Mouse (Mus musculus): ENCODE results near the gene Robo3. TPM values are rescaled to one million over a fixed set of nuclear protein-coding genes. Genes with fewer than 3 reads are reported as not detected.

The Robo3 gene
- polyA plus RNA-seq, 1 experiment from 2014 or later, result 19.6 TPM

DNA sequence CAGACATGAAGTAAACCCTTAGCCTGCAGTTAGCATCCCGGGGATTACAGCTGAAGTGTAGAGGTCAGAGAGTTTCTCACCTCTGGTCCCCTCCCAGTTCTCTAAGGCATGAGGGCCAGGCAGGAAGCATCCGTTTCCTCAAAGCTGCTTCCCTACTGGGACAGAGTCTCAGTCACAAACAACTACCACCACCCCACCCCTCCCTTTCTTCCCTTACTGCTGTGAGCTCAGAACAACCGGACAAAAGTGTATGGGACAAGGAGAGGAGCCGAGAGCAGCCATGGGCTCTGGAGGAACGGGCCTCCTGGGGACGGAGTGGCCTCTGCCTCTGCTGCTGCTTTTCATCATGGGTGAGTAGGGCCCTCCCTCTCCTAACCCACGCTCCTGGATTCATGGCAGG, 31.2 kb downstream of the Robo3 start, which contains the start of gene Robo4:
Robo4 (plus strand) TSS at position 96 of the 400 bp plus-strand sequence.
- WGBS, result 20% methylated on average over 7 of the region's 7 CpGs
- no peaks in the 10 kb centered on the region for H3K9me3 ChIP-seq (ENCODE audit: control insufficient read depth, low read length)
- no peak for ATAC-seq (replicated peaks; ENCODE audit: low FRiP score)
- H3K9ac ChIP-seq (ENCODE audit: low read length), result no peak within 1 kb of the TSS
- no peaks in the 10 kb centered on the region for H3K4me1 ChIP-seq (replicated peaks; ENCODE audit: control insufficient read depth, insufficient read depth, low read length)
- no peaks in the 10 kb centered on the region for H3K27me3 ChIP-seq (ENCODE audit: control insufficient read depth, insufficient read depth, low read length)
- no peak for DNase-seq (ENCODE audit: low spot score)
- H3K27ac ChIP-seq (ENCODE audit: low read depth, low read length), result no peak within 1 kb of the TSS
- no peaks in the 10 kb centered on the region for H3K36me3 ChIP-seq (ENCODE audit: control insufficient read depth, insufficient read depth, low read length)
- no peak within 1 kb of the TSS for H3K4me3 ChIP-seq (ENCODE audit: low read depth, low read length)
- H3K4me2 ChIP-seq (ENCODE audit: low read depth, low read length, severe bottlenecking), result no peak within 1 kb of the TSS

DNA sequence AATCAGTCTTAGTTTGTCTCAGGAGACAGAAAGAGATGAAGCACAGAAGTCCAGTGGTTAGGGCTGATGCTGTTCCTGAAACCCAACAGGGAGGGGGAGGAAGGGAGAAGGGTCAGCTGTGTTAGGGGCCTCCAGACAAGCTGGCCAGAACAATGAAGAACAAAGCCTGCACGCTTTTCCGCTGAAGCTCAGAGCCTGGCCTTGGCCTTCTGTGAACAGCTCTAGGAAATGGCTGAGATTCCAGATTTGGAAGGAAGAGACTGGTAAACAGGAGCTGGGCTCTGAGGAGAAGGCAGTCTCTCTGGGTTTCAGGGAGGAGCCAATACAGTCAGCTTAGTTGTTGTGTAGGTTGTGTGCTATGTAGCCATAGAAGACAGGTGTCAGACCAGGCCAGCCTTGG, 32.5 kb downstream of the Robo3 start:
- Histone ChIP-seq H3K4me1 (replicated peaks; ENCODE audit: control insufficient read depth, insufficient read depth, low read length) (no peaks in the 10 kb centered on the region), H3K27me3 (ENCODE audit: control insufficient read depth, insufficient read depth, low read length) (no peaks in the 10 kb centered on the region), H3K27ac (ENCODE audit: low read depth, low read length) (no peak overlapping the region), H3K4me2 (ENCODE audit: low read depth, low read length, severe bottlenecking) (no peak overlapping the region), H3K9ac (ENCODE audit: low read length) (no peak overlapping the region), H3K9me3 (ENCODE audit: control insufficient read depth, low read length) (no peaks in the 10 kb centered on the region), H3K4me3 (ENCODE audit: low read depth, low read length) (no peak overlapping the region), H3K36me3 (ENCODE audit: control insufficient read depth, insufficient read depth, low read length) (no peaks in the 10 kb centered on the region)
- no peak for ATAC-seq (replicated peaks; ENCODE audit: low FRiP score)
- DNase-seq (ENCODE audit: low spot score), result no peak
- WGBS, result 80% methylated on average over 2 of the region's 2 CpGs

DNA sequence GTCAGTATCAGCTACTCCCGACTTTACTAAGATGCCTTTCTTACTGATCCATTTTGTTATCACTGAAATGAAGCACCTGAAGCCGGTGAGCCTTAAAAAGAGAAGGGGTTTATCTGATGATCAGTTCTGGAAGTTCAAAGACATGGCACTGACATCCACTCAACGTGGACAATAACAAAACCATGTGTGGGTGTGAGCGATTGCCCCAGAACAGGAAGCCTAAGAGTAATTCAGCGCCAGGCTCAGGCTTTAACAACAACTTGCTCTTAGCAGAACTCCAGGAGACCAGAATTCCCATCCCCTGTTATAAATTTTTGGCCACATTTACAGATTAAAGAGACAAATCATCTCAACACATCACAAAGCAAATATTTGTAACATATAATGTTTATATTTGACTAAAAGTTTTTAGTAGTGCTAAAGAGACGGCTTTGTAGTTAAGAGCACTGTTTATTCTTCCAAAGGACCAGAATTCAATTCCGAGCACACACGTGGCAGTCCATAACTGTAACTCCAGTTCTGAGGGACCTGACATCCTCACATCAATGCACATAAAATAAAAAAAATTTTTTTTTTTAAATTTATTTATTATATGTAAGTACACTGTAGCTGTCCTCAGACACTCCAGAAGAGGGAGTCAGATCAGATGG, 39.4 kb downstream of the Robo3 start:
- no peak for DNase-seq (ENCODE audit: low spot score)
- H3K4me1 ChIP-seq (replicated peaks; ENCODE audit: control insufficient read depth, insufficient read depth, low read length), result no peaks in the 10 kb centered on the region
- no peaks in the 10 kb centered on the region for H3K27me3 ChIP-seq (ENCODE audit: control insufficient read depth, insufficient read depth, low read length)
- no peaks in the 10 kb centered on the region for H3K36me3 ChIP-seq (ENCODE audit: control insufficient read depth, insufficient read depth, low read length)
- H3K9ac ChIP-seq (ENCODE audit: low read length), result no peak overlapping the region
- no peak for ATAC-seq (replicated peaks; ENCODE audit: low FRiP score)
- WGBS, result 78% methylated on average over 8 of the region's 8 CpGs
- no peak overlapping the region for H3K4me3 ChIP-seq (ENCODE audit: low read depth, low read length)
- no peak overlapping the region for H3K27ac ChIP-seq (ENCODE audit: low read depth, low read length)
- no peak overlapping the region for H3K4me2 ChIP-seq (ENCODE audit: low read depth, low read length, severe bottlenecking)
- no peaks in the 10 kb centered on the region for H3K9me3 ChIP-seq (ENCODE audit: control insufficient read depth, low read length)

DNA sequence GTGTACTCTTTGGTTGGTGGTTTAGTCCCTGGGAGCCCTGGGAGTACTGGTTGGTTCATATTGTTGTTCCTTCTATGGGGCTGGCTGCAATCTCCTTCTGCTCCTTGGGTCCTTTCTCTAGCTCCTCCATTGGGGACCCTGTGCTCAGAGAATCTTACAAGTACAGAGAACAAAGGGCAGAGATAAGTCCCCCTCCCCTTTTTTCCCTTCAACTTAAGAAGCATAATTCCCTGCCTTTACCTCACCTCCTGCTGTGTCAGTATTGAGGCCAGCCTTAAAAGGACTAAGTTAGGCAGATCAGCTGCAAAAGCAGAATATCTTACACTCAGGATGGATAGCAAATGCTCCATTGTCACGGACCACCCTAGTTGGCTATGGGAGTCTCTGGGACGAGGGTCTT, 41.0 kb downstream of the Robo3 start:
- no peak overlapping the region for H3K4me3 ChIP-seq (ENCODE audit: low read depth, low read length)
- no peaks in the 10 kb centered on the region for H3K9me3 ChIP-seq (ENCODE audit: control insufficient read depth, low read length)
- H3K4me1 ChIP-seq (replicated peaks; ENCODE audit: control insufficient read depth, insufficient read depth, low read length), result no peaks in the 10 kb centered on the region
- no peaks in the 10 kb centered on the region for H3K36me3 ChIP-seq (ENCODE audit: control insufficient read depth, insufficient read depth, low read length)
- no peak overlapping the region for H3K4me2 ChIP-seq (ENCODE audit: low read depth, low read length, severe bottlenecking)
- DNase-seq (ENCODE audit: low spot score) (no peak), ATAC-seq (replicated peaks; ENCODE audit: low FRiP score) (no peak)
- H3K27ac ChIP-seq (ENCODE audit: low read depth, low read length), result no peak overlapping the region
- no peak overlapping the region for H3K9ac ChIP-seq (ENCODE audit: low read length)
- 59% methylated on average over 2 of the region's 2 CpGs for WGBS
- no peaks in the 10 kb centered on the region for H3K27me3 ChIP-seq (ENCODE audit: control insufficient read depth, insufficient read depth, low read length)

DNA sequence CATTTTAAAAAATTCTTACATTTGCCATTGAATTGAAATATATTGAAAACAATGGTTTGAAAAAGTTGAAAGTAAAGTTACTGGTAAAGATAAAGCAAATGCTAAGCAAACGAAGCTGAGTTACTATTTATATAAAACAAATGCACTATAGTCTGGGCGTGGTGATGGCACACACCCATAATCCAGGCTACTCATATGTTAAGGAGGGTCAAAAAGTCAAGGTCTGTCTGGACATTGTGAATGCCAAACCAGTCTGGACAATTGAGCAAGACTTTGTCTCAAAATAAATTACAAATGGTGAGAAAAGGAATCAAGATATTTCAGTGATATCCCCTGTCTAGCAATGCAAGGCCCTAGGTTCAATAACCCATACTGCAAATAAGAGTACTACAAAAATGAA, 42.2 kb downstream of the Robo3 start:
- 85% methylated on average over 2 of the region's 2 CpGs for WGBS
- no peak overlapping the region for H3K27ac ChIP-seq (ENCODE audit: low read depth, low read length)
- no peaks in the 10 kb centered on the region for H3K36me3 ChIP-seq (ENCODE audit: control insufficient read depth, insufficient read depth, low read length)
- H3K4me1 ChIP-seq (replicated peaks; ENCODE audit: control insufficient read depth, insufficient read depth, low read length), result no peaks in the 10 kb centered on the region
- no peak overlapping the region for H3K4me2 ChIP-seq (ENCODE audit: low read depth, low read length, severe bottlenecking)
- no peak overlapping the region for H3K9ac ChIP-seq (ENCODE audit: low read length)
- no peaks in the 10 kb centered on the region for H3K27me3 ChIP-seq (ENCODE audit: control insufficient read depth, insufficient read depth, low read length)
- H3K4me3 ChIP-seq (ENCODE audit: low read depth, low read length), result no peak overlapping the region
- H3K9me3 ChIP-seq (ENCODE audit: control insufficient read depth, low read length), result no peaks in the 10 kb centered on the region
- ATAC-seq (replicated peaks; ENCODE audit: low FRiP score), result no peak
- DNase-seq (ENCODE audit: low spot score), result no peak

DNA sequence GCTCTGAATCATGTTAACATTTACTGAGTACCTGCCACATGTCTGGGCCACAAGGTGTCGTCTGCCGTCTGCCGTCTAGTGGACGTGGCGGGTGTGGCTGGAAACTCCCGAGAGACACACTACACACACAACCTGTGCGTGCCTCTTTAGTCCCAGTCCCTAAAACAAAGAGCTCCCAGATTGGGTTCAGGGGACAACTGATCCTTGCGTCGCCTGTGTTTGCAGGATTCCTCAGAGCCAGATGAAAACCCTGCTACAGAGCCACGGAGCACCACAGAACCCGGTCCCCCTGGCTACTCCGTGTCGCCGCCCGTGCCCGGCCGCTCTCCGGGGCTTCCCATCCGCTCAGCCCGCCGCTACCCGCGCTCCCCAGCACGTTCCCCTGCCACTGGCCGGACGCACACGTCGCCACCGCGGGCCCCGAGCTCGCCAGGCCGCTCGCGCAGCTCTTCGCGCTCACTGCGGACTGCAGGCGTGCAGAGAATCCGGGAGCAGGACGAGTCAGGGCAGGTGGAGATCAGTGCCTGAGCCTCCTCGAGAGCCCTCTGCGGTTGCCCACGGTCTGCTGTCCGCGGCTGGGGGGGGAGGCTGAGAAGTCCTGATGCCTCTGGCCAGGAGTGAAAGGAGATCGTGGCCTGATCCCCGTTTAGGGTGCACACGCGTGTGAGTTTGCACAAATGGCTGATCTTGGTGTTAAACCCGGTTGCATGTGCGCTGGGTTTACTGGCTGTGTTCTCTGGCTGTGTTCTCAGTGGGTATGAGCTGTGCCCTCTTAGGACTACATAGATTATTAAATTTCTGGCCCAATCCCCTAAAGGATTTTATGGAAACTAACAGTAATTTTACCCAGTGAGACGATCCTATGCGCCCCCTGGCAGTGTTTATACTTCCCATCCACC, 48.5 kb downstream of the Robo3 start:
- WGBS, result 13% methylated on average over 54 of the region's 54 CpGs
- peak; percentile 83 for ATAC-seq (replicated peaks; ENCODE audit: low FRiP score)

DNA sequence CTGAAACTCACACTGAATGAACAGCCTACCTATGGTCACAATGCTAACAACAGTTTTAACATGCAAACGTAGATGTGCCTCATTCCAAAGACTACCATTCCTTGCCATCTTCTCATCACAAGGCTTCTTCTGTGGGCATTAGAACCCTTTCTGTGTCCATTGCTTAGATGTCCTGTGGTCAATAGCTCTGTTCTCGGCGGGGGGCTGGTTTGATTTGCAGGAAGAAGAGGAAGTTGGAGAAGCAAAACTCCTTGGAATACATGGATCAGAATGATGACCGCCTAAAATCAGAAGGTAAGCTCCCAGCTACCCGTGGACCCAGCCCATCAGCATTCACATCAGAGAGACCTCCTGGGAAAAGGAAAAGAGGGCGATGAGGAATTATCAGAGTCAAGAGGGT, 49.9 kb downstream of the Robo3 start:
- Histone ChIP-seq H3K9me3 (ENCODE audit: control insufficient read depth, low read length) (no peaks in the 10 kb centered on the region), H3K36me3 (ENCODE audit: control insufficient read depth, insufficient read depth, low read length) (no peaks in the 10 kb centered on the region), H3K9ac (ENCODE audit: low read length) (no peak overlapping the region), H3K4me1 (replicated peaks; ENCODE audit: control insufficient read depth, insufficient read depth, low read length) (peaks cover 4% of the 10 kb centered on the region; the same call in 1 of the 2 replicates), H3K4me2 (ENCODE audit: low read depth, low read length, severe bottlenecking) (no peak overlapping the region), H3K4me3 (ENCODE audit: low read depth, low read length) (no peak overlapping the region), H3K27me3 (ENCODE audit: control insufficient read depth, insufficient read depth, low read length) (peaks cover 4% of the 10 kb centered on the region; the same call in 1 of the 2 replicates), H3K27ac (ENCODE audit: low read depth, low read length) (no peak overlapping the region)
- WGBS, result 92% methylated on average over 6 of the region's 6 CpGs
- no peak for ATAC-seq (replicated peaks; ENCODE audit: low FRiP score)
- DNase-seq (ENCODE audit: low spot score), result no peak

More for the DNA sequence above, 48.5 kb downstream of the Robo3 start:
- H3K9ac ChIP-seq (ENCODE audit: low read length), result peak overlapping the region; percentile 82
- no peak overlapping the region for H3K27ac ChIP-seq (ENCODE audit: low read depth, low read length)
- H3K27me3 ChIP-seq (ENCODE audit: control insufficient read depth, insufficient read depth, low read length), result peaks cover 4% of the 10 kb centered on the region; the same call in 1 of the 2 replicates
- peak overlapping the region; percentile 39 for H3K4me3 ChIP-seq (ENCODE audit: low read depth, low read length)
- DNase-seq (ENCODE audit: low spot score), result peak; percentile 74
- no peaks in the 10 kb centered on the region for H3K36me3 ChIP-seq (ENCODE audit: control insufficient read depth, insufficient read depth, low read length)
- H3K9me3 ChIP-seq (ENCODE audit: control insufficient read depth, low read length), result no peaks in the 10 kb centered on the region
- H3K4me1 ChIP-seq (replicated peaks; ENCODE audit: control insufficient read depth, insufficient read depth, low read length), result peaks cover 4% of the 10 kb centered on the region; the same call in 1 of the 2 replicates
- peak overlapping the region; percentile 87 for H3K4me2 ChIP-seq (ENCODE audit: low read depth, low read length, severe bottlenecking)

DNA sequence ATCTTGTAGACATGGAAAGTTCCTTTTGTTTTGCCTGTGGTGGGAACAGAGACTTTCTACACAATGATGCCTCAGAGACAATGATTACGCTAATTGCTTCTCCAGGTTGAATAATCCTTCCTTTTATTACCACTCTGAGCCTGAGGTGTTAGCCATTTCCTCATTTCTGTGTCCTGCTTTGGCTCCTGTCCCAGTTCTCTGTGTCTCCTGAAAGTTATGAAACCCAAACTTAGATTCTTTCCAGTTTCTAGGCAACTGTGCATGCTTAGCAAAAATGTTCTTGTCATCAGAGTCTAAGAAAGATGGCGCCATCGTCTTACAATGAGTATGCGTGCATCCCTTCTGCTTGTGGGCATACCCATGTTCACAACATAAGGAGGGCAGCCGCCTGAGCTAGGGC, 57.3 kb downstream of the Robo3 start:
- no peak overlapping the region for H3K4me2 ChIP-seq (ENCODE audit: low read depth, low read length, severe bottlenecking)
- WGBS, result 92% methylated on average over 5 of the region's 5 CpGs
- DNase-seq (ENCODE audit: low spot score), result no peak
- H3K4me1 ChIP-seq (replicated peaks; ENCODE audit: control insufficient read depth, insufficient read depth, low read length), result no peaks in the 10 kb centered on the region
- no peaks in the 10 kb centered on the region for H3K27me3 ChIP-seq (ENCODE audit: control insufficient read depth, insufficient read depth, low read length)
- H3K4me3 ChIP-seq (ENCODE audit: low read depth, low read length), result no peak overlapping the region
- ATAC-seq (replicated peaks; ENCODE audit: low FRiP score), result no peak
- no peak overlapping the region for H3K9ac ChIP-seq (ENCODE audit: low read length)
- no peaks in the 10 kb centered on the region for H3K9me3 ChIP-seq (ENCODE audit: control insufficient read depth, low read length)
- no peaks in the 10 kb centered on the region for H3K36me3 ChIP-seq (ENCODE audit: control insufficient read depth, insufficient read depth, low read length)
- H3K27ac ChIP-seq (ENCODE audit: low read depth, low read length), result no peak overlapping the region

Measured in forebrain, embryonic 11.5 days (tissue).